Mouse (Mus musculus): ENCODE data around the gene Gdf10.

Gdf10 gene

DNA sequence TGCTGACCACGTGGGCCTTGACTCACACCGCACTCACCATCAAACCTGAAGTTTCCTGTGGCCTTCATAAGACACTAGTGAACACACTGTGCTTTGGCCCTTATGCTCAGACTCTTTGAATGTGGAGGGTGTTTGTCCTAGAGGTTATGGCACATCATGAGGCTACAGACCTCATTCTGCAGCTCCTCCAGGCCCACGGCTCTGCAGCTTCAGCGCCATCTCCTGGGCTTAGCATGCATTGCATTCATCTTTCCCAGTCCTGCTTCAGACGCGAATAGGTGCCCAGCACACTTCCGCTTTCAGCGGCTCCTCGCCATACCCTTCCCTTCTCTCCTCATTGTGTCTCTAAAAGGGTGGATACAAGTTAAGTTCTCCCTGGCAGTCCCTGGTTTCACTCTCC lies 15.7 kb downstream of the Gdf10 start:
- peak; percentile 74 to 77 for DNase-seq

DNA sequence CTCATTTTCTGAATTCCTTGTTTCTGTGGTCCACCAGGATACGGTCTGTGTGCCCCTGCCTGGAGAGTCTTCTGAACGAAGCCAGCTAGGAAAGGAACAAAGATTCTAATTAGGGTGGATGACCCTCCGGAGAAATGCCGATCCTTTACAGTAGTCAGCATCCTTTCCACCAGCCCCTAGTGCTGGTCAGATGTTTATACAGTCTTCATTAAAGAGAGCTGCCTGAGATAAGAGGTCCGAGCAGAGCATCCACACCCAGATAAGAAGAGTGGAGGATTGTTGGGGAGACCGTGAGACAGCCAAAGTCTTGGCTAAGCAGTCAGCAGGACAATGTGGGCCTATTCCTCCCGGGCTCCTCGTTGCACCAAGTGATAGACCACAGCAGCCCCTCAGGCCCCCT lies 17.4 kb downstream of the Gdf10 start, which contains the start of gene Gdf2:
TSS of gene Gdf2 (plus strand) at position 301 of the 400 bp plus-strand sequence.
- DNase-seq = no peak

DNA sequence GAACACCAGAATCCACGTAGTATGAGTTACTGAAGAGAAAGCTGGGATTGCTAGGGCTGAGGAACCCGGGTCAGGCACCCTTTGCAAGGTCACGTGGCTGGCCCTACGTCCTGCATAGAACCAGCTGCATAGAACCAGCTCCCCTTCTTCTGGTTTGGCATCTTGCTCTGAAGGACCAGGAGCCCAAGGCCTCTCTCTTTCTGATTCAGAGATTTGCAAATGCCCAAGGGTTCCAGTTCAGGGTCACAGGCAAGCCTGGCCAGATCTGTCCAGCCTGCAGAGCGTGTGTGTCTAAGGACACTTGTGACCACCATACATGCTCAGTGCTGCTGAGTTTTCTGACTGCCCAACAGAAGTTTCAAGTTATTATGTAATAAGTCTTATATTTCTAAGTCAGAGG lies 18.8 kb downstream of the Gdf10 start:
- no peak for DNase-seq

DNA sequence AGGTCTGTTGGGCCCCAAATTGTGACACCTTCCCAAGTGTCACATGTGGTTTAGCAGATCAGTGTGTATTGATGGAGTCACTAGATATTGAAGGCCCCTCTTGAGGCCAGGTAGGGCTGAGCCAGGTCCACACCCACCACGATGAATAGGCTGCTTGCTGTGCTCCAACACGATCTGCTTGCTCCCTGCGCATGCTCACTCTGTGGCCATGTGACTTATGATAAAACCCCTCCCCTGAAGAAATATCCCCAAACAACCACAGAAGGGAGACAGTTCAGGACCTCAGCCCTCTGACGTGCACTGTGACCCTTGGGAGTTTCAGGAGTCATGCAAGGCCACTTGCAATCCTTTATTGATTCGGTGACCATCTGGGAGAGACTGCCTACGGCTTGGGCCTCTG lies 22.7 kb downstream of the Gdf10 start:
- DNase-seq = no peak

DNA sequence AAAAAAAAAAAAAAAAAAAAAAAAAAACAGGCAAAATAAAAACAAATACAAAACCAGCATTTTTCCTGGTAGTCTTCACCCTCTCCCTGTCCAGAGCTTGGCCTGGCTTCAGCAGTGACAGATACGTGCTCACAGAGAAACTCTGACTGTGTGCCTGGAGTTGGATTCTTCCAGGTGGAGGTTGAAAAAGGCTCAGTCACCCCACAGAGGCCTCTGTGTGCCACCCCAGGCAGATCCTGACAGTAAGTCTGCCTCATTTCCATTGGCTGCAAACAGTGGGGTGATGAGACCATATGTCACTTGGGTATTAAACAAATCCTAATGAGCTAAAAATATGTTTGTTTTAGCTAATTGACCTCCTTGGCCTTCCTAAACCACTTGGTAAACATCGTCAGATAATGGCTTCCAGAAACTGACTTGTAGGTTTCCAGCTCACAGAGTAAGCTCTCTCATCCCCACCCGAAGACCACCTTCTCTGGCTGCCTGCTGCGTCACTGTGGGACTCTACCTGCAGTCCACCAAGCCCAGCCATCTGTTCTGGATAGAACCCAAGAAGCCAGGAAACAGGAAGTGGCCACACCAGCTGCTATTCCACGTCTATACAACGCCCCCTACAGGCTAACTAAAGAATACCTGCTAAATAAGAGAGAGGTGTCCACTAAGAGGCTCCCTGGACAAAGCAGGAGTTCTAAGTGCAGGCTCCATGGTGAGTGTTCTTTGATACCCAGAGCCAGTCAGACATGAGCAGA lies 29.0 kb downstream of the Gdf10 start:
- DNase-seq = peak in 1 of 2 experiments; percentile 23

DNA sequence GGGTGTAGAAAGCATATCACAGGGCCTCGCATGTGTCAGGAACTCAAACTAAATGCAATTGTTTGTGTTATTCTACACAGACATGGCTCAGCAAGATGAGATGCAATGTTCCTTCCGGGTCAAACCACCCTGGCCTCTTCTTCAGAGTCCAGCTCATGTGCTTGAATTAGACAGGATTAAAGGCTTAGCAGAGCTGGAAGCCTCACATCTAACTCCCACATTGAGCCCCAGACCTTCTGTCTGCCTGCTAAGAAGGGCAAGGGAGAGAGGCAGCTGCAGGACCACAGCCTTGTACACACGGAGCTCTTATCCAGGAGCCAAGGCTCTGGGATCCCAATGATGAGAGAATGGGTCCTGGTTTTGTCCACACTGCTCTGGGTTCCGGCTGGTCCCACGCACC lies 30.4 kb downstream of the Gdf10 start, which contains the start of gene Rbp3:
TSS of gene Rbp3 (plus strand) at position 243 of the 400 bp plus-strand sequence.
- DNase-seq = no peak

DNA sequence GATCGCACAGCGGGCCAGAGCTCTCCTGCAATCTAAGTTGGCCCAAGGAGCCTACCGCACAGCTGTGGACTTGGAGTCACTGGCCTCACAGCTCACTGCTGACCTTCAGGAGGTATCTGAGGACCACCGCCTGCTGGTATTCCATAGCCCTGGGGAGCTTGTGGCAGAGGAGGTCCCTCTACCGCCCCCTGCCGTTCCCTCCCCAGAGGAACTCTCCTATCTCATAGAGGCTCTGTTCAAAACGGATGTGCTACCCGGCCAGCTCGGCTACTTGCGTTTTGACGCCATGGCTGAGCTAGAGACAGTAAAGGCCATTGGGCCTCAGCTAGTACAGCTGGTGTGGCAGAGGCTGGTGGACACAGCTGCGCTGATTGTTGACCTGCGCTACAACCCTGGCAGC lies 32.7 kb downstream of the Gdf10 start:
- no peak for DNase-seq

DNA sequence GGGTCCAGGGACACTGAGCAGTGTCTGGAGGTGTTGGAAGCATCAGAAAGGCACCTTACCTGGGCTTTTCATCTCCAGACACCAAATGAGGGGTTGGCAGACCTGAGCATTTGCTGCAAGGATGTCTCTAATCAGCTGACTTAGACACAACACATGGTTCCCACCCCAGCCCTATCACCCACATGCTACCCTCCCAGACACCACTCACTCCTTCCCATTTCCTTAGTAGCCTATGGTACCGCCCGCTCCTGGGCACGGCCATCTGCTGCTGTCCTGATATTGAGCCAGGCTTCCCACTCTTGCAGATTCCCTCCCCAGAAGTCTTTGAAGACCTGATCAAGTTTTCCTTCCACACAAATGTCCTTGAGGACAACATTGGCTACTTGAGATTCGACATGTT lies 34.8 kb downstream of the Gdf10 start:
- DNase-seq = no peak

DNA sequence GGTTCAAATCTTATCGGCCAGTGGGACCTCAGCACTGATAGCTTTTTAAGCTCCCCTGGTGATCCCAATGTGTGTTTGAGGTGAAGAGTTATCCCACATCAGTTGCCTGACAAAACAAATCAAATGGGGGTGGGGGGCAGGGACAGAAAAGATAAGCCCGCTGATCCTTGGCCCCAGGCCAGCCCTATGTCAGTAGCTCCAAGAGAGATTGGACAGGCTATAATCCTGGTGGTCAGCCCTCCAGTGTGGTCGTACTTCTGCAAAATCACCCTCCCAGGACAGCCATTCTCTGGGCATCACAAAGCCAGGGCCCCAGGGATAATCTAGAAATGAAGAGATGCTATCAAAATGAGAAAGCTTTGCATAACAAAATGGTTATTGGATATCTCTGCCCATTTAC lies 35.5 kb downstream of the Gdf10 start:
- no peak for DNase-seq

DNA sequence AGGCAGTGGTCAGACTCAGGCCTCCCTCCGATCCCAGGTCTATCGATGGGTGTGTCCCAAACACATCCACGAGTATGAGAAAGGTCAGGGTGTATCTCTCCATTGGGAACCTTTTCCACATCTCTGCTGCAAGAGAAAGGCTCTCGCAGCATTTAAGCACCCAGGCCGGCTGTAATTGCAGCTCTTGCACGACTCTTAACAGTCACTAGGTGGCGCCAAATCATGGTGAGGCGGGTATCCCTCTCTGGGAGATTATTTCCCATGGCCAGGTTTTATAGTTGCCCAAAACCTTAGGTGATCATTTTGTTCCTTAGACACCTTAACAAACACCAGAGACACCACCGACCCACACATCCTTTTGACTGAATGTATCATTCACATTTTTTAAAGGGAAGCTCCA lies 36.0 kb downstream of the Gdf10 start:
- DNase-seq = peak; percentile 66 to 72

DNA sequence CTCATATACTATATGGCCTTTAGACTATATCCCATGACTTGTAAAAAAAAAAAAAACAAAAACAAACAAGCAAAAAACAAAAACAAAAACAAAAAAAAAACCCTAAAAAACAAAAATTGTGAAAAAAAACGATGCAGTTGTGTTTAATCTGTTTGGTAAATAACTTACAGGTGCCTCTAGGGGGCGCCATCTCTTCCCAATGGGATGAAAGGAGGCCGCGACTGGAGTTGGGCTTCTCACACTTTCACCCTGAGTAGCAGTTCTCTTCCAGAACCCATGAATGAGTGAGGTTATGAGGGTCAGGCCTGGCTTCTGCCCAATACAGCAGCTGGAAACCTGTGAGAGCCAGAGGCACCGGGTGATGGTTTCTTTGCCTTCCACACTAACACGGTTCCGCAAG lies 42.3 kb downstream of the Gdf10 start:
- no peak for DNase-seq

DNA sequence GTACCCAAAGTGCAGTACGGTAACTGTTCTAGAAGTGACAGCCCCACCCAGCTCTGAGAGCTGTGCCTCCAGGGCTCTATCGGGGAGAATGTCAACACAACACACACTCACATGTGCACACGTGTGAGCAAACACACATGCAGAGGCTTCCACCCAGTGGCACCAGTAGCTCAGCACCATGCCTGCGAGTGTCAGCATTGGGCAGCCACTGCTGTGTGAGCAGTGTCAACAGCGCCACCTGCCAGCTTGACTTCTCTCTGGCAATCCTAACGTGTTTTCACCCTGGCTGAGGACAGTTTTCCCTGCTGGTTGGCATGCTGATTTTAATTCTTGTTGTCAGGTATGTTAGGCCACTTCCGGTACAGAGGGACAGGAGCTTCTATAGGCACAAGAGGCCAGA lies 49.3 kb downstream of the Gdf10 start:
- DNase-seq = no peak

DNA sequence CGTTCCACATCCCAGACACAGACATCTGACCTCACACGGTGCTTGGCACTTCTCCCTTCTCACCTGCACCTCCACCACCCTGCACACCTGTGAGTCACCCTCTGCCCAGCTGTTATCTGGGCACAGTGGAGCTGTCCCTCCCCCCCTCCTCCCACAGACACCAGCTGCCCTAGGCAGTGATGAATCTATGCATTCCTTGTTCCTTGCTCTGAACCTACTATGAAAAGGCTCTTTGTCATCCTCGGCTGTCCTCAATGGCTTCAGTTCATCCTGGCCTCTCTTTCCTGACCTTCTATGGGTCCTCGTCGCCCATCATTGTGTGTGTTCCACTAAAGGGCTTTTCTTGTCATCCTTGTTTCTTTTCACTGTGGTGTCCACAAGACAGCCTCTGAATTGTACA lies 51.4 kb downstream of the Gdf10 start:
- no peak for DNase-seq

DNA sequence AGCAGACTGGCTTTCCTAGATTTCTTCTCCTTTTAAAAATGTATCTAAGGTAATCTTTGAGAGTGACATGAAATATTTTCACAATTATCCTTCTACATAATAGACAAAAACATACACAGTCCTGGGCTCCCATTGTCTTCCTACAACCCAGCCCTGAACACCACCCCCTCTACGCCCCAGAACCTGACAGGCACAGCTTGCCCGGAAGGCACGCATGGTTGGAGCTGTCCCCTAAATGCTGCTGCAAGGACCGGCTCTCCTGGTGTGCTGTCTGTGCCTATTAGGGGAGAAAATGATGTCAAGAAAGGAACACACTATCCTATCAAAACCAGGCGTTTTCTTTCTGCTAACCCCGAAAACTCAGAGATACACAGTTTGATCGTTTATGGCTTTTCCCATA lies 54.4 kb downstream of the Gdf10 start:
- DNase-seq = no peak

DNA sequence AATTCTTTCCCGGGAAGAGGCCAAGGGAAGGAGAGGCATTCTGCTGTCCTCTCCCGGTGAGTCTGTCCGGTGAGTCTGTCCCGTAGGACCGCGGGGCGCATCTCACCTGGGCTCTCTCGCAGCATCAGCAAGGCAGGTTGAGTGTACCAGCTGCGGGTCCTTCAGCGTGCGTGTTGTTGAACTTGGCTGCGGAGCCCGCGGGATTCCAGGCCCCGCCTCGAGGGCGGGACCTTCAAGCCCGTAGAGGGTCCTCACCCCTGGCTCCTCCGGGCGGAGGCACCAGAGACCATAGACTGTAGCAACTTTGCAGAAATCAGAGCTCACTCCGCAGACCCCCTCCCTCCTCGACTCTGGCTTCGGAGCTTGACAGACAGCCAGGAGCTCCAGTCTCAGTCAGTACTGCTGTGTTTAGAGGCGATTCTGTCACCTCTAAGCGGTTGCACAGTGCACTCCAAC lies 55.2 kb downstream of the Gdf10 start, which contains the start of gene Zfp488:
TSS of gene Zfp488 (minus strand) at position 161 of the 456 bp plus-strand sequence.
- peak in 1 of 2 experiments; percentile 26 for DNase-seq
